Mouse (Mus musculus): Measurements from ENCODE around the gene Rab8b. TPM values are rescaled to one million over a fixed set of nuclear protein-coding genes. Genes with fewer than 3 reads are reported as not detected.

The Rab8b gene
- total and polyA plus RNA-seq, 2 experiments: 1.4 to 4.1 TPM

DNA sequence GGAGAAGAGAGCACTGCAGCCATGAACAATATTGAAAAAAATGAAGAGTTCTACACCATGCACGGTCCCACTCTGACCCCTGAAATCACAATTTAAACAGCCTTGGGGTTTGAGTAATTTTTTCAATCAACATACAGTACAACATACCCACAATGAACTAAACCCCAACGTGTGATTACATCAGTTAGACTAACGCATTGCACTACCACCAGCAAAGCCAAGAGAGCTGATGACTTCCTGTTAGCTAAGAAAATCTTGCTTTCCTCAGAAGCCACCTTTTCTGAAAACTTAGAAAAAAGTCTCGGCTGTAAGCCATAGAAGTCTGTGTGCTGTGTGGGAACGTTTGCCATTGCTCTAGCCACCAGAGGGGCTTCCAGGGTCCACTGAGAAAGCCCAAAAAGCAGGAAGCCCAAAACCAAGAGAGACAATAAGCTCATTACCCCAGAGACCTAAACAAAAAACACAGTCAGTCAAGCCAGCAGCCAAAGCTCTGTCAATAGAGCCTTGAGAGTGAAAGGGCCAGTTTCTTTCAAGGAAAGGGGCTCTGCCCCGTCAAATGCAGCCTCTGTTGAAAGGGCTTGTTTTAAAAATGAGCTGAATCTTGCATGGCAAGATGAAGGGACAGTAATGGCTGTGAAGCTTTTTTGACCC lies 31.4 kb downstream of the Rab8b start:
- 69% methylated on average over 6 of the region's 6 CpGs for WGBS
- no peaks in the 10 kb centered on the region for H3K79me2 ChIP-seq (ENCODE audit: control insufficient read depth, insufficient read depth, low read length)
- no peaks in the 10 kb centered on the region for H3K27me3 ChIP-seq (ENCODE audit: control insufficient read depth, insufficient read depth, low read length)
- H3K9ac ChIP-seq (ENCODE audit: low read depth, low read length): no peak overlapping the region
- TF ChIP-seq POLR2A (IDR thresholded peaks at IDR 0.05; ENCODE audit: extremely low read depth, insufficient read depth, low read length): no peak
- no peak for TF ChIP-seq CTCF (IDR thresholded peaks at IDR 0.05; ENCODE audit: low read depth, low read length)
- no peak for DNase-seq (ENCODE audit: extremely low read depth, low read depth, low spot score)
- peaks cover 3% of the 10 kb centered on the region for H3K4me1 ChIP-seq (ENCODE audit: control insufficient read depth, insufficient read depth, low read length)
- H3K27ac ChIP-seq (replicated peaks; ENCODE audit: insufficient read depth, low read depth, low read length): no peak overlapping the region
- H3K4me3 ChIP-seq (ENCODE audit: insufficient read depth, low read depth, low read length): no peak overlapping the region
- no peaks in the 10 kb centered on the region for H3K36me3 ChIP-seq (ENCODE audit: control insufficient read depth, insufficient read depth, low read length)

DNA sequence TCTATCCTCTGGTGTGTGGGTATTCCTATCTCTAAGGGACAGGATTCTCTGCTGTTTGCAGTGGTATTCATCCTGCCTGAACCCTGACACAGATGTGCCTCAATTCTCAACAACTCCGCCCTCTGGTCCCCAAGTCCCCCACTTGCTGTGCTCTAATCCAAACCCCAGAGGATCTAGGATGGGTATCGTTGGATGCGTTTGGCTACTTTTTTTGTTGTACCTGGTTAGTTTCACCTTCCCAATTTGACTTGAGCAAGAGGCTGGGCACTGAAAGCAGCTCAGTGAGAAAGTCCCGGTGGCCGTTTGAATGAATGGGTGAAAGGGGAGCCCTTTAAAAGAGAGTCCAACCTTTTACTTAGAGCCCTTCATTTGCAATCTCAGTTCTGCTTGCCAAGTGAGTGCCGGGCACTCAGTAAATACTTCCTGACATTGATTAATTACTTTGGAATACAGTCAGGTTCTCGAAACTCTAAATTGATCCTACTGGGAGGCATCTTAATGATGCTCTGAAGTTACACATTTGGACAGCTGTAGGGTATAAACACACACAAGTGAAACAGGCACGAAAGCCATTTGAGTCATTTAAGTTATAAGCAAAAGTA lies 32.1 kb downstream of the Rab8b start:
- no peak for TF ChIP-seq POLR2A (IDR thresholded peaks at IDR 0.05; ENCODE audit: extremely low read depth, insufficient read depth, low read length)
- no peak for TF ChIP-seq CTCF (IDR thresholded peaks at IDR 0.05; ENCODE audit: low read depth, low read length)
- Histone ChIP-seq H3K27ac (replicated peaks; ENCODE audit: insufficient read depth, low read depth, low read length) (no peak overlapping the region), H3K36me3 (ENCODE audit: control insufficient read depth, insufficient read depth, low read length) (no peaks in the 10 kb centered on the region), H3K4me1 (ENCODE audit: control insufficient read depth, insufficient read depth, low read length) (peaks cover 3% of the 10 kb centered on the region), H3K27me3 (ENCODE audit: control insufficient read depth, insufficient read depth, low read length) (no peaks in the 10 kb centered on the region), H3K79me2 (ENCODE audit: control insufficient read depth, insufficient read depth, low read length) (no peaks in the 10 kb centered on the region), H3K9ac (ENCODE audit: low read depth, low read length) (no peak overlapping the region), H3K4me3 (ENCODE audit: insufficient read depth, low read depth, low read length) (no peak overlapping the region)
- peak; percentile 38 for DNase-seq (ENCODE audit: extremely low read depth, low read depth, low spot score)
- 42% methylated on average over 8 of the region's 8 CpGs for WGBS

DNA sequence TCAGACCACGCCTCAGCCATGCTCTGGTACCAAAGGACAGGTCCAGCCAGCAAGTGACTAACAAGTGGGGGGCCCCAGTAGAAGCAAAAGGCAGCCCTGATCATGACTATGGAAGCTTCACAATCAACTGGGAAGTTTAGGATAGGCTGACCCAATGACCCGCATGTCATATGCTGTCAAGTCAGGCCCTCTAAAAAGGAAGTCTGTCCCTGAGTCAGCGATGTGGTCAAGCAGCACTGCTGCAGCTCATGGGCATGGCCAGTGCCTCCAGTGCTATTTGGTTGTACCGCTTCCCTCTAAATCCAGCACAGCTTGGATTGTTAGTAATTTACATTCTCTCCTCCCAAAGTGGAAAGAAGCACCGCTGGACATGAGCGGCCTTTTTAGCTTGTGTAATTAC lies 32.7 kb downstream of the Rab8b start:
- Histone ChIP-seq H3K4me3 (ENCODE audit: insufficient read depth, low read depth, low read length) (no peak overlapping the region), H3K4me1 (ENCODE audit: control insufficient read depth, insufficient read depth, low read length) (peaks cover 3% of the 10 kb centered on the region), H3K9ac (ENCODE audit: low read depth, low read length) (no peak overlapping the region), H3K27me3 (ENCODE audit: control insufficient read depth, insufficient read depth, low read length) (no peaks in the 10 kb centered on the region), H3K79me2 (ENCODE audit: control insufficient read depth, insufficient read depth, low read length) (no peaks in the 10 kb centered on the region), H3K27ac (replicated peaks; ENCODE audit: insufficient read depth, low read depth, low read length) (no peak overlapping the region), H3K36me3 (ENCODE audit: control insufficient read depth, insufficient read depth, low read length) (no peaks in the 10 kb centered on the region)
- TF ChIP-seq POLR2A (IDR thresholded peaks at IDR 0.05; ENCODE audit: extremely low read depth, insufficient read depth, low read length) (no peak), CTCF (IDR thresholded peaks at IDR 0.05; ENCODE audit: low read depth, low read length) (no peak)
- peak; percentile 47 for DNase-seq (ENCODE audit: extremely low read depth, low read depth, low spot score)
- WGBS: 77% methylated on average over 6 of the region's 6 CpGs

DNA sequence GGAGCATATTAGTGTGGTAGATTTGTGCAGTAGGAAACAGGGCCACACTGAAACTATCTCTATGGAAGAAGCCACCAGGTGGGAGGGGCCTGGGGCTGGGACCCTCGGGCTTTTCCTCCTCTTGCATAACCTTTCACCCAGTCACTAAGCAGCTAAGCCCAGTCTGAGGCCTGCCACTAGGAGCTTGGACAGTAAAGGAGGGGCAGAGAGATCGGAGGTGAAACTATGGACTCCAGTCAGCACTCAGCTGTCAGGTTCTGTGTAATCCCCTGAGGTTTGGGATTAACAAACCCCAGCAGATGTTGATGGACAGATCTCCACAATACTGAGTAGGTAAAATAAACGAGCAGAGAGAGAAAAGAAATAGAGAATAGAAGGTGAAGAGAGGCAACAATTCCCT lies 33.1 kb downstream of the Rab8b start:
- no peaks in the 10 kb centered on the region for H3K27me3 ChIP-seq (ENCODE audit: control insufficient read depth, insufficient read depth, low read length)
- no peaks in the 10 kb centered on the region for H3K79me2 ChIP-seq (ENCODE audit: control insufficient read depth, insufficient read depth, low read length)
- TF ChIP-seq CTCF (IDR thresholded peaks at IDR 0.05; ENCODE audit: low read depth, low read length) (no peak), POLR2A (IDR thresholded peaks at IDR 0.05; ENCODE audit: extremely low read depth, insufficient read depth, low read length) (no peak)
- H3K4me1 ChIP-seq (ENCODE audit: control insufficient read depth, insufficient read depth, low read length): peaks cover 3% of the 10 kb centered on the region
- no peaks in the 10 kb centered on the region for H3K36me3 ChIP-seq (ENCODE audit: control insufficient read depth, insufficient read depth, low read length)
- no peak overlapping the region for H3K4me3 ChIP-seq (ENCODE audit: insufficient read depth, low read depth, low read length)
- no peak overlapping the region; the same call in 1 of the 2 replicates for H3K27ac ChIP-seq (replicated peaks; ENCODE audit: insufficient read depth, low read depth, low read length)
- no peak for DNase-seq (ENCODE audit: extremely low read depth, low read depth, low spot score)
- WGBS: 56% methylated on average over 3 of the region's 3 CpGs
- H3K9ac ChIP-seq (ENCODE audit: low read depth, low read length): no peak overlapping the region

DNA sequence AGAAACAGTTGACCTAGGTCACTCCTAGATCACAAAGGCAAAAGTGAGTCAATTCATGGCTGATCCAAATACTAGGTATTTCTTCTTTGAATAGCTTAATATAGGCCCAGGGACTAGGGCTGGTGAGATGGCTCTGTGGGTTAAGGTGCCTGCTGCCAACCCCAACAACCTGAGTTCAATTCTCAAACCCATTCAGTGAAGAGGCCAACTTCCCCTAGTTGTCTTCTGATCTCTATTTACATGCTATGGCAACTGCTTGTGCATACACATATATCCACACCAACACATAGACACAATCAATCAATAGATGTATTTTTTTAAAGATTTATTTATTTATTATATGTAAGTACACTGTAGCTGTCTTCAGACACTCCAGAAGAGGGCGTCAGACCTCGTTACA lies 34.9 kb downstream of the Rab8b start:
- H3K36me3 ChIP-seq (ENCODE audit: control insufficient read depth, insufficient read depth, low read length): no peaks in the 10 kb centered on the region

DNA sequence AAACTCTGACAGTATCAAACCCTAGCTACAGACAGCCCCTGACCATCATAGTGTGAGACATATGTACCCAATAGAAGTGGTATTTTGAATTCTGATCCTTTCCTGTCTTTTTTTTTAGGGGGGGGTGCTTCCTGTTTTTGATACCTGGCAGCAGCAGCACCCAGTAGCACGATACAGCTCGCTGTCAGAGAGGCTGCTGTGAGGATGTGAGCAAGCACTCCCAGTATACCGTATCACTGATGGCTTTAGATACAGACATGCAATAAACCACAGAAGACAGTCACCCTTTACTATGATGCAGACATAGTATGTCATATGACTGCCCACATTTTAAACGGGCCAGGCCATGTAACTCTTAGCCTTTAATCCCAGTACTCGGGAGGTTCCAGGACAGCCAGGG lies 36.0 kb downstream of the Rab8b start:
- 73% methylated on average over 5 of the region's 5 CpGs for WGBS
- no peaks in the 10 kb centered on the region for H3K36me3 ChIP-seq (ENCODE audit: control insufficient read depth, insufficient read depth, low read length)
- peaks cover 3% of the 10 kb centered on the region for H3K4me1 ChIP-seq (ENCODE audit: control insufficient read depth, insufficient read depth, low read length)
- no peak overlapping the region for H3K27ac ChIP-seq (replicated peaks; ENCODE audit: insufficient read depth, low read depth, low read length)
- no peaks in the 10 kb centered on the region for H3K79me2 ChIP-seq (ENCODE audit: control insufficient read depth, insufficient read depth, low read length)
- DNase-seq (ENCODE audit: extremely low read depth, low read depth, low spot score): no peak
- no peaks in the 10 kb centered on the region for H3K27me3 ChIP-seq (ENCODE audit: control insufficient read depth, insufficient read depth, low read length)
- H3K4me3 ChIP-seq (ENCODE audit: insufficient read depth, low read depth, low read length): no peak overlapping the region
- TF ChIP-seq CTCF (IDR thresholded peaks at IDR 0.05; ENCODE audit: low read depth, low read length) (no peak), POLR2A (IDR thresholded peaks at IDR 0.05; ENCODE audit: extremely low read depth, insufficient read depth, low read length) (no peak)
- H3K9ac ChIP-seq (ENCODE audit: low read depth, low read length): no peak overlapping the region

More for the DNA sequence above, 34.9 kb downstream of the Rab8b start:
- Histone ChIP-seq H3K79me2 (ENCODE audit: control insufficient read depth, insufficient read depth, low read length) (no peaks in the 10 kb centered on the region), H3K9ac (ENCODE audit: low read depth, low read length) (no peak overlapping the region), H3K27ac (replicated peaks; ENCODE audit: insufficient read depth, low read depth, low read length) (no peak overlapping the region), H3K4me1 (ENCODE audit: control insufficient read depth, insufficient read depth, low read length) (peaks cover 3% of the 10 kb centered on the region), H3K4me3 (ENCODE audit: insufficient read depth, low read depth, low read length) (no peak overlapping the region), H3K27me3 (ENCODE audit: control insufficient read depth, insufficient read depth, low read length) (no peaks in the 10 kb centered on the region)
- TF ChIP-seq POLR2A (IDR thresholded peaks at IDR 0.05; ENCODE audit: extremely low read depth, insufficient read depth, low read length): no peak
- TF ChIP-seq CTCF (IDR thresholded peaks at IDR 0.05; ENCODE audit: low read depth, low read length): no peak
- WGBS: 82% methylated on average over 2 of the region's 2 CpGs
- DNase-seq (ENCODE audit: extremely low read depth, low read depth, low spot score): no peak

Measured in liver, adult 2 months (tissue).